Mouse (Mus musculus) MEL (cell line): ENCODE results near the gene Slc4a4. TPM values are rescaled to one million over a fixed set of nuclear protein-coding genes. Genes with fewer than 3 reads are reported as not detected.

ENCODE experiments used
- DNase-seq: peaks from one replicate; pipeline ENCODE4 v3.0.0; 2011; ENCODE audit warnings: low read depth, low spot score
- H3K27ac ChIP-seq: 2 replicates; pipeline ENCODE4 v1.5.1; 2012; ENCODE audit warnings: low read depth, mild to moderate bottlenecking, control low read depth, low read length, moderate library complexity; ENCODE audit not compliant: control insufficient read depth
- H3K27me3 ChIP-seq, 2 experiments: fragments of 150-350 bp in 1 of 2; sonication (generic) in 1 of 2; 2 replicates each; pipeline ENCODE4 v1.6.1; 2012; ENCODE audit warnings: low read length in 2 of 2, mild to moderate bottlenecking in 2 of 2, improper control_type of control experiment in 1 of 2, moderate library complexity in 1 of 2; ENCODE audit not compliant: insufficient read depth in 2 of 2, control insufficient read depth in 1 of 2
- H3K36me3 ChIP-seq, 2 experiments: 2 replicates each; pipeline ENCODE4 v1.6.1; 2012 to 2014; ENCODE audit warnings: low read length in 2 of 2, improper control_type of control experiment in 1 of 2, inconsistent platforms in 1 of 2, mild to moderate bottlenecking in 1 of 2; ENCODE audit not compliant: insufficient read depth in 2 of 2, control insufficient read depth in 1 of 2
- H3K4me1 ChIP-seq, 2 experiments: fragments of 150-350 bp in 1 of 2; sonication (generic) in 1 of 2; 2 replicates each; pipeline ENCODE4 v1.6.1; 2012; ENCODE audit warnings: low read length in 2 of 2, improper control_type of control experiment in 1 of 2, mild to moderate bottlenecking in 1 of 2; ENCODE audit not compliant: insufficient read depth in 2 of 2, control insufficient read depth in 1 of 2
- H3K4me3 ChIP-seq, 2 experiments: fragments of 150-350 bp in 1 of 2; sonication (generic) in 1 of 2; 2 replicates each; pipeline ENCODE4 v1.5.1; 2012; ENCODE audit warnings: low read depth in 2 of 2, low read length in 2 of 2, mild to moderate bottlenecking in 2 of 2, moderate library complexity in 2 of 2, control low read depth in 1 of 2, improper control_type of control experiment in 1 of 2; ENCODE audit not compliant: control insufficient read depth in 1 of 2, insufficient read depth in 1 of 2
- H3K79me2 ChIP-seq: 2 replicates; pipeline ENCODE4 v1.6.1; 2012; ENCODE audit warnings: mild to moderate bottlenecking, low read length, moderate library complexity; ENCODE audit not compliant: control insufficient read depth, poor library complexity, insufficient read depth
- H3K9ac ChIP-seq: 2 replicates; pipeline ENCODE4 v1.6.1; 2012; ENCODE audit warnings: low read depth, mild to moderate bottlenecking, control low read depth, low read length, moderate library complexity; ENCODE audit not compliant: control insufficient read depth, poor library complexity, severe bottlenecking
- H3K9me3 ChIP-seq: fragments of 150-350 bp; sonication (generic); replicated peaks from 2 replicates; pipeline ENCODE4 v1.6.1; 2012; ENCODE audit warnings: mild to moderate bottlenecking, low read length, improper control_type of control experiment, moderate library complexity; ENCODE audit not compliant: insufficient read depth
- BHLHE40 ChIP-seq: IDR thresholded peaks from 2 replicates; pipeline ENCODE4 v1.6.1; 2012; ENCODE audit warnings: low read depth, mild to moderate bottlenecking, inconsistent platforms, low read length, improper control_type of control experiment, borderline replicate concordance
- CHD2 ChIP-seq: IDR thresholded peaks from 2 replicates; pipeline ENCODE4 v1.6.1; 2011; ENCODE audit warnings: low read length, improper control_type of control experiment
- CTCF ChIP-seq, 3 experiments: IDR thresholded peaks in 2 of 3; conservative IDR thresholded peaks in 1 of 3; 2 replicates each; pipeline ENCODE4 v1.5.1; 2011 to 2012; ENCODE audit warnings: low read length in 3 of 3, low read depth in 2 of 3, mild to moderate bottlenecking in 2 of 3, improper control_type of control experiment in 1 of 3, inconsistent platforms in 1 of 3, mixed read lengths in 1 of 3, moderate library complexity in 1 of 3; ENCODE audit not compliant: control insufficient read depth in 1 of 3, insufficient read depth in 1 of 3, poor library complexity in 1 of 3, severe bottlenecking in 1 of 3
- ELF1 ChIP-seq: IDR thresholded peaks from 2 replicates; pipeline ENCODE4 v1.6.1; 2014; ENCODE audit warnings: low read depth, mild to moderate bottlenecking, inconsistent platforms, low read length, improper control_type of control experiment, moderate library complexity
- EP300 ChIP-seq, 2 experiments: IDR thresholded peaks; 2 replicates each; pipeline ENCODE4 v1.6.1; 2011; ENCODE audit warnings: improper control_type of control experiment in 2 of 2, low read length in 2 of 2, low read depth in 1 of 2, mild to moderate bottlenecking in 1 of 2
- GATA1 ChIP-seq: IDR thresholded peaks from 2 replicates; pipeline ENCODE4 v1.6.1; 2011; ENCODE audit warnings: low read depth, low read length, improper control_type of control experiment
- HCFC1 ChIP-seq: IDR thresholded peaks from 2 replicates; pipeline ENCODE4 v1.6.1; 2012; ENCODE audit warnings: low read depth, mild to moderate bottlenecking, inconsistent platforms, low read length, improper control_type of control experiment, moderate library complexity
- MYB ChIP-seq: IDR thresholded peaks from 2 replicates; pipeline ENCODE4 v1.6.1; 2011; ENCODE audit warnings: mild to moderate bottlenecking, low read depth, low read length, improper control_type of control experiment
- MYC ChIP-seq: IDR thresholded peaks from 2 replicates; pipeline ENCODE4 v1.6.1; 2011; ENCODE audit warnings: low read depth, mild to moderate bottlenecking, low read length, improper control_type of control experiment, moderate library complexity
- NRF1 ChIP-seq: IDR thresholded peaks from 2 replicates; pipeline ENCODE4 v1.6.1; 2014; ENCODE audit warnings: low read depth, mild to moderate bottlenecking, inconsistent platforms, low read length, improper control_type of control experiment, moderate library complexity; ENCODE audit not compliant: poor library complexity, insufficient read depth, severe bottlenecking
- POLR2AphosphoS2 ChIP-seq: IDR thresholded peaks from 2 replicates; pipeline ENCODE4 v1.6.1; 2011; ENCODE audit warnings: low read length, improper control_type of control experiment
- RCOR1 ChIP-seq: IDR thresholded peaks from 2 replicates; pipeline ENCODE4 v1.6.1; 2012; ENCODE audit warnings: low read depth, mild to moderate bottlenecking, inconsistent platforms, low read length, improper control_type of control experiment
- TAL1 ChIP-seq: IDR thresholded peaks from 2 replicates; pipeline ENCODE4 v1.6.1; 2012; ENCODE audit warnings: mild to moderate bottlenecking, inconsistent platforms, low read length, moderate library complexity, mixed read lengths
- TCF12 ChIP-seq: IDR thresholded peaks from 2 replicates; pipeline ENCODE4 v1.6.1; 2014; ENCODE audit warnings: low read depth, mild to moderate bottlenecking, inconsistent platforms, low read length, improper control_type of control experiment, moderate library complexity
- USF1 ChIP-seq: IDR thresholded peaks from 2 replicates; pipeline ENCODE4 v1.6.1; 2014; ENCODE audit warnings: low read depth, mild to moderate bottlenecking, inconsistent platforms, low read length, improper control_type of control experiment, moderate library complexity
- USF2 ChIP-seq, 2 experiments: IDR thresholded peaks; 2 replicates each; pipeline ENCODE4 v1.6.1; 2011 to 2012; ENCODE audit warnings: improper control_type of control experiment in 2 of 2, low read length in 2 of 2, borderline replicate concordance in 1 of 2, inconsistent platforms in 1 of 2, low read depth in 1 of 2, mild to moderate bottlenecking in 1 of 2; ENCODE audit not compliant: insufficient read depth in 1 of 2
- ZC3H11A ChIP-seq: IDR thresholded peaks from 2 replicates; pipeline ENCODE4 v1.6.1; 2012; ENCODE audit warnings: low read depth, mild to moderate bottlenecking, inconsistent platforms, low read length, improper control_type of control experiment
- ZKSCAN1 ChIP-seq: IDR thresholded peaks from 2 replicates; pipeline ENCODE4 v1.6.1; 2012; ENCODE audit warnings: low read depth, mild to moderate bottlenecking, inconsistent platforms, low read length, improper control_type of control experiment, moderate library complexity
- polyA plus RNA-seq, 2 experiments: library from polyadenylated mRNA; stranded (reverse) in 1 of 2; unstranded in 1 of 2; fragments of >175 nt in 1 of 2; fragments of >200 nt in 1 of 2; gene quantifications; 2 replicates each; pipeline versions ENCODE4 v1.2.1 to v1.2.4; 2012; ENCODE audit warnings: low replicate concordance in 2 of 2, low read depth in 1 of 2; ENCODE audit not compliant: insufficient read length in 2 of 2, insufficient read depth in 1 of 2, missing spikeins in 1 of 2
- total RNA-seq: library from RNA; depleted of rRNA; stranded (reverse); fragments of 300-350 nt; gene quantifications from 2 replicates; pipeline ENCODE4 v1.2.3, GENCODE M21; 2012

Slc4a4 gene
- total and polyA plus RNA-seq, 3 experiments: not detected

- no peaks in the 10 kb centered on the region for H3K36me3 ChIP-seq
- H3K4me1 ChIP-seq: no peaks in the 10 kb centered on the region
- TF ChIP-seq NRF1 (no peak), CHD2 (no peak), USF2 (IDR thresholded peaks at IDR 0.05; ENCODE audit: borderline replicate concordance in 1 of 2, insufficient read depth in 1 of 2, low read depth in 1 of 2, low read length in 2 of 2) (no peak), BHLHE40 (no peak), TAL1 (no peak), POLR2AphosphoS2 (no peak), USF1 (no peak), TCF12 (no peak), CTCF (IDR thresholded peaks at IDR 0.05 in 2 of 3, conservative IDR thresholded peaks at IDR 0.05 in 1 of 3; ENCODE audit: control insufficient read depth in 1 of 3, insufficient read depth in 1 of 3, low read depth in 2 of 3, low read length in 3 of 3, poor library complexity in 1 of 3, severe bottlenecking in 1 of 3) (no peak), GATA1 (no peak), EP300 (IDR thresholded peaks at IDR 0.05; ENCODE audit: low read depth in 1 of 2, low read length in 2 of 2) (no peak), ZC3H11A (no peak), HCFC1 (no peak), ELF1 (no peak), ZKSCAN1 (no peak), RCOR1 (no peak)
- no peaks in the 10 kb centered on the region for H3K27me3 ChIP-seq
- no peak overlapping the region for H3K4me3 ChIP-seq
- H3K9me3 ChIP-seq: no peaks in the 10 kb centered on the region
- H3K79me2 ChIP-seq: no peaks in the 10 kb centered on the region
- no peak overlapping the region for H3K9ac ChIP-seq
- DNase-seq: no peak
- H3K27ac ChIP-seq: no peak overlapping the region
Measured at GRCm38 (mm10) chr5:88885503-88885902, 1.1 kb upstream of the Slc4a4 start.

- Histone ChIP-seq H3K9ac (no peak overlapping the region), H3K27me3 (no peaks in the 10 kb centered on the region), H3K4me3 (no peak overlapping the region), H3K4me1 (no peaks in the 10 kb centered on the region), H3K79me2 (no peaks in the 10 kb centered on the region), H3K36me3 (no peaks in the 10 kb centered on the region), H3K27ac (no peak overlapping the region), H3K9me3 (no peaks in the 10 kb centered on the region)
- no peak for DNase-seq
- TF ChIP-seq MYC: no peak
- no peak for TF ChIP-seq MYB
Measured at GRCm38 (mm10) chr5:88885944-88886343, 674 bp upstream of the Slc4a4 start.
